Mouse (Mus musculus): Measurements from ENCODE around the gene Daam1. TPM values are rescaled to one million over a fixed set of nuclear protein-coding genes. Genes with fewer than 3 reads are reported as not detected.

Daam1 gene
- polyA plus RNA-seq, 1 experiment from 2014 or later = 11.2 TPM

Other genes starting within 250 kb of the Daam1 start
- gene Gpr135, start 240.0 kb downstream of the Daam1 start, polyA plus RNA-seq (2016; fragmentation: Nextera tagmentation; extraction: Ambion mirVana) = 0.18 and 0.25 TPM in 2 replicates